Mouse (Mus musculus): ENCODE results near the gene Gm20075. TPM values are rescaled to one million over a fixed set of nuclear protein-coding genes. Genes with fewer than 3 reads are reported as not detected.

Gm20075 gene
- polyA plus RNA-seq, 1 experiment from 2014 or later, result 26.2 TPM

DNA sequence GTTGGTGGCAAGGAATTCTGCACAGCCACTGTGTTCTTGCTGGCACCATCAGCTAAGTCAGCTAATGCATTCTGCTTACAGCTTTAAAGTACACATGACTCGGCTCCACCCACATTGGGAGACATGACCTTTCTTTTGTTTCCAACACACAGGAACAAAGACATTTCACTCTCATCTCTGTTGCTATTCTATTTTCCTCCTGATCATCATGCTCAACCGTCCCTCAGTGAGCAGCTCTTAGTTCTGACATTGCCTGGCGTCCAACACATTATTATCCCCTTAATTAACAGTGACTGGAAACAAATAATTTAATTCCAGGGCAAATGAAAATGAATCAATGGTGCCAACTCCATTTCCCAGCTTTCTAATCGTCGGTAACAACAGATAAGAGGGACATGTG is 35.8 kb downstream of the Gm20075 start:
- 70% methylated on average over 5 of the region's 5 CpGs for WGBS
- no peak overlapping the region for H3K4me3 ChIP-seq
- no peak overlapping the region for H3K4me2 ChIP-seq
- H3K27ac ChIP-seq, result no peak overlapping the region
- H3K4me1 ChIP-seq (replicated peaks), result no peaks in the 10 kb centered on the region
- no peaks in the 10 kb centered on the region for H3K27me3 ChIP-seq
- no peak for ATAC-seq (replicated peaks; ENCODE audit: insufficient number of reproducible peaks, insufficient read depth, low FRiP score, low read depth)
- no peaks in the 10 kb centered on the region for H3K36me3 ChIP-seq
- H3K9ac ChIP-seq, result no peak overlapping the region
- no peaks in the 10 kb centered on the region for H3K9me3 ChIP-seq (replicated peaks)

DNA sequence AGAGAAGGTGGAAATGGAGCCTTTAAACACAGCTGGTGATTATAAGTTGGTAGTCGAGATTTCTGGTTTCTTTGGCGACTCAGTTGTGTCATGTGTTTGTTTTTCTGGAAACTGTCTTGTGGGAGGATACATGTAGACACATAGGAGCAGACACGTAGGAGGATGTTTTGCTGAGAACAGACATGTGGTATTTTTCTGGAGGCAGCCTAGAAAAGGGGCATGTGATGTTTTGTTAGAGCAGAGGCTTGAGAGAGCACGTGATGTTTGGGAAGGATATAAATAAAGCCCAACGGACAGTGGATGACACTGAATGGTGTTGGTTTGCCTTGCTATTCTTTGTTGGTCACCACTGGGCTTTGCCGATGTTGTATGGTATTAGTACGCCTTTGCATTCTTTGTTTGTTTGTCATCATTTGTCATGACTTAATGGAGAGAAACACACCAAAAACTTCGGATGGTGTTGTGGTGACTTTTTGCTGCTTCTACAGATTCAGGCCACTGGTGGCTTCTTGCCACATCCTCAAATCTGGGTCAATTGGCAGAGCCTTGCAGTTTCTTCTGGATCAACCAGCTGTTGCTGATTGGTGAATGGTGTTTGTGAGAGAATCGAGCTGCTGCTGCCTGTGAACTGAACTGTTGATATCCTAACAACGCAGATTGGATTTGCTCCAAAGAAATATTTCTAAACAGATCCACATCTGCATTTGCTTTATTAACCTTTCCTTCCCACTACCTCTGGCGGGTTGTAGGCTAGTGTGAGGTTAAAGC is 40.7 kb downstream of the Gm20075 start:
- Histone ChIP-seq H3K9me3 (replicated peaks) (no peaks in the 10 kb centered on the region), H3K27me3 (no peaks in the 10 kb centered on the region), H3K9ac (no peak overlapping the region), H3K4me2 (no peak overlapping the region), H3K36me3 (no peaks in the 10 kb centered on the region), H3K4me3 (no peak overlapping the region), H3K27ac (no peak overlapping the region), H3K4me1 (replicated peaks) (no peaks in the 10 kb centered on the region)
- no peak for ATAC-seq (replicated peaks; ENCODE audit: insufficient number of reproducible peaks, insufficient read depth, low FRiP score, low read depth)
- WGBS, result 71% methylated on average over 11 of the region's 11 CpGs

DNA sequence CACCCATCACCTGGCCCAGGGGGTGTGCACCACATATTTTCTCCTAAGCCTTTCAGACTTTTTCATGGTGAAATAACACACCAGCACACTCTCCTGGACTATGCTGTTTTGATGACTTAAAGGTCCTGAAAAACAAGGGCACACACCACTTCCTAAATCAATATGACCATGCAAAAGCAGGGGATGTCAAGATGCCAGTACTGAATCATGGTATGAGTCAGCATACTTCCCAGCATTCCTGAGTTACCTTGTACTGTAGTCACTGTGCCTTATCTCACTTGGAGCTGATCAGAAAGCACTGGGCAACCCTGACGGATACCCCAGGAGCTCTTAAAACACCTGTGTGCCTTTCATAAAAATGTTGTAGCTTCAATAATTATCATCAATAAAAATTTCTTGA is 41.6 kb downstream of the Gm20075 start:
- H3K4me3 ChIP-seq, result no peak overlapping the region
- H3K4me1 ChIP-seq (replicated peaks), result no peaks in the 10 kb centered on the region
- WGBS, result 38% methylated on average over 1 of the region's 1 CpGs
- H3K27ac ChIP-seq, result no peak overlapping the region
- no peaks in the 10 kb centered on the region for H3K27me3 ChIP-seq
- no peaks in the 10 kb centered on the region for H3K36me3 ChIP-seq
- no peaks in the 10 kb centered on the region for H3K9me3 ChIP-seq (replicated peaks)
- no peak for ATAC-seq (replicated peaks; ENCODE audit: insufficient number of reproducible peaks, insufficient read depth, low FRiP score, low read depth)
- no peak overlapping the region for H3K9ac ChIP-seq
- no peak overlapping the region for H3K4me2 ChIP-seq

DNA sequence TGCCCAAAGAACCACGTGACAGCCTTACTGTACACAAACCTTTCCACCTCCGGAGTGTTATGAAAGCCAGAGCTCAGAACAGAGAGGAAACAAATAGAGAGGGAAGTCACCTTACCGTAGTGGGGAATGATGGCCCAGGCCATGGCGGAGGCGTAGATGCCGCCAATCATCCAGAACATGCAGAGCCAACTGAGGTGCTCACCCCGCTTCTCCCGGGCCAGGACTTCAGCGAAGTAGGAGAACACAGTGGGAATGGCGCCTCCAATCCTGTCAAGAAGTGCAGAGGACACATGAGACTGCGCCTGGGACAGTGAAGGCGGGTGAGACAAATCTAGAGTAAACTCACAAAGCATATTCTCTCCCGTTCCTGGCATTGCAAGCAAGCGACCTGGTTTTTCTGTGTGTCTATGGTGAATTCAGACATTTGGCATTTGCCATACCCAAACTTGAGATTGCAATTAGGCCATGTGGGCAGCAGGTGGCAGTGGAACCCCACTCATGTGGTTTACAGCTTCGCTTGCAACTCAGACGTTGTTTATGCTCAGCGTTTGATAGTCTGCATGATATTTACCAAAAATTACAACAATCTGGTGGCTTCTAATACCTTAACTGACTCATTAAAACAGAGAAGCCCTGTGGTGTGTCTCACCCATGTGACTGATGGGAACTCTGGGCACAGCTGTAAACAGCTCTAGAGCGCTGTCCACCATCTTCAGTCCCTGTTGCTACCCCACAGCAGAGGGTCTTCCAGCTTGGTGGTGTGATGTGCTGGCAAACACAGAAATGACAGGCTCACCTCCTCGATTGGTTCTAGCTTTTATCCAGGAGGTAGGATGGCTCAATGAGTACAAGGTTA is 50.6 kb downstream of the Gm20075 start:
- H3K4me1 ChIP-seq (replicated peaks), result no peaks in the 10 kb centered on the region
- no peak overlapping the region for H3K4me3 ChIP-seq
- H3K36me3 ChIP-seq, result no peaks in the 10 kb centered on the region
- H3K9ac ChIP-seq, result no peak overlapping the region
- H3K27ac ChIP-seq, result no peak overlapping the region
- no peaks in the 10 kb centered on the region for H3K27me3 ChIP-seq
- 53% methylated on average over 19 of the region's 19 CpGs for WGBS
- no peaks in the 10 kb centered on the region for H3K9me3 ChIP-seq (replicated peaks)
- H3K4me2 ChIP-seq, result no peak overlapping the region
- ATAC-seq (replicated peaks; ENCODE audit: insufficient number of reproducible peaks, insufficient read depth, low FRiP score, low read depth), result no peak

Other genes with a start within 250 kb of the Gm20075 start
- gene Iqgap2, start 189.5 kb downstream of the Gm20075 start, polyA plus RNA-seq (2015; fragmentation: Nextera tagmentation; extraction: Ambion mirVana), result 2.4 and 4.4 TPM in 2 replicates
- not detected in 2 replicates for gene Gm17190, start 678 bp upstream of the Gm20075 start, polyA plus RNA-seq (2015; fragmentation: Nextera tagmentation; extraction: Ambion mirVana)
- gene Sv2c, start 51.2 kb upstream of the Gm20075 start, polyA plus RNA-seq (2015; fragmentation: Nextera tagmentation; extraction: Ambion mirVana), result 0.92 and 2.4 TPM in 2 replicates